25 mouse cellular contexts compared by ENCODE assay signal in genomic region chr14:85940585-85940984, GRCm38 (mm10).
"Had no signal": no experiment of that assay in that cellular context is flagged by ENCODE, and none has a peak within 500 bp of the region (broad histone marks: within the 10 kb centered on the region; RNA-seq: fewer than 3 reads in every experiment).

No protein-coding gene starts in this region.

- DNase-seq: cerebellum, adult 9-10 months; cerebellum, adult 9-11 months; cerebellum, postnatal 10 days; cerebellum, postnatal 14 days; cerebellum, postnatal 25 days; cerebellum, postnatal 36 days; embryo, embryonic 11 days; forebrain, postnatal 0 days; gastrocnemius, adult 2 months; gastrocnemius, postnatal 10 days; gastrocnemius, postnatal 14 days; gastrocnemius, postnatal 25 days; gastrocnemius, postnatal 36 days; heart, adult 11 months; heart, adult 18-20 months; heart, adult 2 months had no signal

- H3K4me3 ChIP-seq: embryonic facial prominence, embryonic 10.5 days; embryonic facial prominence, embryonic 12.5 days; embryonic facial prominence, embryonic 13.5 days; embryonic facial prominence, embryonic 15.5 days; erythroblast, embryonic 14.5 days; forebrain, embryonic 10.5 days; forebrain, embryonic 12.5 days; forebrain, embryonic 13.5 days; forebrain, embryonic 15.5 days; gastrocnemius, adult 2 months; heart, adult 2 months had no signal

- H3K9ac ChIP-seq: embryonic facial prominence, embryonic 12.5 days; embryonic facial prominence, embryonic 13.5 days; embryonic facial prominence, embryonic 15.5 days; forebrain, embryonic 12.5 days; forebrain, embryonic 13.5 days; forebrain, embryonic 15.5 days; forebrain, postnatal 0 days had no signal

- H3K36me3 ChIP-seq: embryonic facial prominence, embryonic 10.5 days; embryonic facial prominence, embryonic 12.5 days; embryonic facial prominence, embryonic 13.5 days; embryonic facial prominence, embryonic 15.5 days; forebrain, embryonic 10.5 days; forebrain, embryonic 12.5 days; forebrain, embryonic 15.5 days had no signal

- H3K4me2 ChIP-seq: embryonic facial prominence, embryonic 12.5 days; embryonic facial prominence, embryonic 13.5 days; embryonic facial prominence, embryonic 15.5 days; forebrain, embryonic 12.5 days; forebrain, embryonic 13.5 days; forebrain, embryonic 15.5 days had no signal

- H3K27ac ChIP-seq: embryonic facial prominence, embryonic 10.5 days; embryonic facial prominence, embryonic 12.5 days; embryonic facial prominence, embryonic 13.5 days; embryonic facial prominence, embryonic 15.5 days; forebrain, embryonic 10.5 days; forebrain, embryonic 12.5 days; forebrain, embryonic 13.5 days; forebrain, embryonic 15.5 days; gastrocnemius, adult 2 months; heart, adult 2 months had no signal

- H3K4me1 ChIP-seq: embryonic facial prominence, embryonic 10.5 days; embryonic facial prominence, embryonic 12.5 days; embryonic facial prominence, embryonic 15.5 days; forebrain, embryonic 10.5 days; forebrain, embryonic 12.5 days; forebrain, embryonic 13.5 days; forebrain, embryonic 15.5 days had no signal

- H3K9me3 ChIP-seq: embryonic facial prominence, embryonic 10.5 days; embryonic facial prominence, embryonic 12.5 days; embryonic facial prominence, embryonic 13.5 days; embryonic facial prominence, embryonic 15.5 days; forebrain, embryonic 10.5 days; forebrain, embryonic 12.5 days; forebrain, embryonic 13.5 days; forebrain, embryonic 15.5 days had no signal

- H3K27me3 ChIP-seq: embryonic facial prominence, embryonic 12.5 days; embryonic facial prominence, embryonic 13.5 days; embryonic facial prominence, embryonic 15.5 days; forebrain, embryonic 12.5 days; forebrain, embryonic 13.5 days; forebrain, embryonic 15.5 days had no signal
